In genomic region chr6:72515644-72516043, GRCm38 (mm10) we compare ENCODE assay signal across 27 mouse cellular contexts. TPM values are rescaled to one million over a fixed set of nuclear protein-coding genes. Genes with fewer than 3 reads are reported as not detected.
A peak's percentile ranks its signal among the peaks of the same experiment; 100 is the strongest.
DNase-seq lines count a peak whose midpoint lies in the region; ATAC-seq lines count a peak whose summit lies in the region.
"Had no signal": no experiment of that assay in that cellular context is flagged by ENCODE, and none has a peak within 500 bp of the region (broad histone marks: within the 10 kb centered on the region; RNA-seq: fewer than 3 reads in every experiment).

No protein-coding gene starts in this region.

- H3K27ac ChIP-seq in forebrain, embryonic 10.5 days, result 0 out of 2 replicates have a peak overlapping the region, but pooled peaks have one; percentile 13
- H3K27ac ChIP-seq in forebrain, embryonic 16.5 days (ENCODE audit: low read length), result no peak overlapping the region
- no peak overlapping the region for H3K27ac ChIP-seq in heart, embryonic 10.5 days
- no peak overlapping the region for H3K27ac ChIP-seq in hindbrain, embryonic 13.5 days
- no peak overlapping the region for H3K27ac ChIP-seq in hindbrain, embryonic 11.5 days (ENCODE audit: low read depth, low read length)
- peak overlapping the region; percentile 55 for H3K27ac ChIP-seq in midbrain, embryonic 10.5 days (replicated peaks)
- no peak overlapping the region for H3K27ac ChIP-seq in midbrain, embryonic 16.5 days (ENCODE audit: low read length)
- H3K27ac ChIP-seq: embryonic facial prominence, embryonic 10.5 days; forebrain, embryonic 12.5 days had no signal

- no peak overlapping the region for H3K9ac ChIP-seq in forebrain, embryonic 16.5 days (replicated peaks; ENCODE audit: low read depth, low read length)
- H3K9ac ChIP-seq in hindbrain, embryonic 13.5 days, result 0 out of 2 replicates have a peak overlapping the region, but pooled peaks have one; percentile 35
- H3K9ac ChIP-seq in hindbrain, embryonic 11.5 days (ENCODE audit: low read depth, low read length), result no peak overlapping the region
- H3K9ac ChIP-seq in midbrain, embryonic 16.5 days (ENCODE audit: low read depth, low read length), result no peak overlapping the region
- H3K9ac ChIP-seq: embryonic facial prominence, embryonic 12.5 days; forebrain, embryonic 12.5 days had no signal

- H3K27me3 ChIP-seq in forebrain, embryonic 10.5 days (ENCODE audit: poor library complexity, severe bottlenecking), result 0 out of 2 replicates have a peak, but pooled peaks cover 5% of the 10 kb centered on the region
- H3K27me3 ChIP-seq in forebrain, embryonic 16.5 days (replicated peaks; ENCODE audit: control insufficient read depth, insufficient read depth, low read length), result no peaks in the 10 kb centered on the region
- H3K27me3 ChIP-seq in heart, embryonic 10.5 days (ENCODE audit: insufficient read depth, poor library complexity, severe bottlenecking), result no peaks in the 10 kb centered on the region
- H3K27me3 ChIP-seq in hindbrain, embryonic 13.5 days, result no peaks in the 10 kb centered on the region
- no peaks in the 10 kb centered on the region for H3K27me3 ChIP-seq in hindbrain, embryonic 11.5 days (ENCODE audit: control insufficient read depth, insufficient read depth, low read length)
- H3K27me3 ChIP-seq in midbrain, embryonic 10.5 days (ENCODE audit: low read depth, poor library complexity, severe bottlenecking), result no peaks in the 10 kb centered on the region
- no peaks in the 10 kb centered on the region for H3K27me3 ChIP-seq in midbrain, embryonic 16.5 days (ENCODE audit: control insufficient read depth, insufficient read depth, low read depth, low read length)
- H3K27me3 ChIP-seq: CH12.LX; embryonic facial prominence, embryonic 12.5 days; forebrain, embryonic 12.5 days; Patski had no signal

- WGBS in forebrain, embryonic 10.5 days, result 96% methylated on average over 6 of the region's 6 CpGs
- WGBS in forebrain, embryonic 16.5 days, result 90% methylated on average over 6 of the region's 6 CpGs
- 94% methylated on average over 6 of the region's 6 CpGs for WGBS in heart, embryonic 10.5 days
- 97% methylated on average over 6 of the region's 6 CpGs for WGBS in hindbrain, embryonic 13.5 days
- 98% methylated on average over 6 of the region's 6 CpGs for WGBS in hindbrain, embryonic 11.5 days
- WGBS in midbrain, embryonic 10.5 days, result 94% methylated on average over 6 of the region's 6 CpGs
- 92% methylated on average over 6 of the region's 6 CpGs for WGBS in midbrain, embryonic 16.5 days

- no peak overlapping the region for H3K4me2 ChIP-seq in forebrain, embryonic 16.5 days (ENCODE audit: low read length)
- no peak overlapping the region for H3K4me2 ChIP-seq in hindbrain, embryonic 13.5 days
- no peak overlapping the region for H3K4me2 ChIP-seq in hindbrain, embryonic 11.5 days (replicated peaks; ENCODE audit: low read depth, low read length)
- no peak overlapping the region for H3K4me2 ChIP-seq in midbrain, embryonic 16.5 days (ENCODE audit: low read length)
- H3K4me2 ChIP-seq: embryonic facial prominence, embryonic 12.5 days; forebrain, embryonic 12.5 days had no signal

- no peak overlapping the region for H3K4me3 ChIP-seq in forebrain, embryonic 10.5 days
- H3K4me3 ChIP-seq in forebrain, embryonic 16.5 days (replicated peaks; ENCODE audit: low read length), result no peak overlapping the region
- H3K4me3 ChIP-seq in heart, embryonic 10.5 days, result no peak overlapping the region
- no peak overlapping the region for H3K4me3 ChIP-seq in hindbrain, embryonic 13.5 days
- no peak overlapping the region for H3K4me3 ChIP-seq in hindbrain, embryonic 11.5 days (ENCODE audit: low read depth, low read length)
- H3K4me3 ChIP-seq in midbrain, embryonic 10.5 days, result no peak overlapping the region
- no peak overlapping the region for H3K4me3 ChIP-seq in midbrain, embryonic 16.5 days (ENCODE audit: low read depth, low read length)
- H3K4me3 ChIP-seq: embryonic facial prominence, embryonic 10.5 days; embryonic facial prominence, embryonic 12.5 days; forebrain, embryonic 12.5 days had no signal

- H3K36me3 ChIP-seq in forebrain, embryonic 10.5 days (replicated peaks), result no peaks in the 10 kb centered on the region
- H3K36me3 ChIP-seq in forebrain, embryonic 16.5 days (ENCODE audit: control insufficient read depth, insufficient read depth), result no peaks in the 10 kb centered on the region
- H3K36me3 ChIP-seq in heart, embryonic 10.5 days, result no peaks in the 10 kb centered on the region
- no peaks in the 10 kb centered on the region for H3K36me3 ChIP-seq in hindbrain, embryonic 13.5 days
- no peaks in the 10 kb centered on the region for H3K36me3 ChIP-seq in hindbrain, embryonic 11.5 days (ENCODE audit: control insufficient read depth, insufficient read depth, low read length)
- no peaks in the 10 kb centered on the region for H3K36me3 ChIP-seq in midbrain, embryonic 10.5 days
- H3K36me3 ChIP-seq in midbrain, embryonic 16.5 days (ENCODE audit: control insufficient read depth, insufficient read depth, low read length), result no peaks in the 10 kb centered on the region
- H3K36me3 ChIP-seq: embryonic facial prominence, embryonic 10.5 days; embryonic facial prominence, embryonic 12.5 days; forebrain, embryonic 12.5 days; G1E had no signal

- no peaks in the 10 kb centered on the region for H3K9me3 ChIP-seq in forebrain, embryonic 10.5 days
- H3K9me3 ChIP-seq in forebrain, embryonic 16.5 days (ENCODE audit: control insufficient read depth, low read length), result no peaks in the 10 kb centered on the region
- no peaks in the 10 kb centered on the region for H3K9me3 ChIP-seq in heart, embryonic 10.5 days
- no peaks in the 10 kb centered on the region for H3K9me3 ChIP-seq in hindbrain, embryonic 13.5 days
- H3K9me3 ChIP-seq in hindbrain, embryonic 11.5 days (ENCODE audit: control insufficient read depth, low read length), result no peaks in the 10 kb centered on the region
- H3K9me3 ChIP-seq in midbrain, embryonic 10.5 days (replicated peaks), result no peaks in the 10 kb centered on the region
- no peaks in the 10 kb centered on the region for H3K9me3 ChIP-seq in midbrain, embryonic 16.5 days (replicated peaks; ENCODE audit: control insufficient read depth, low read length, poor library complexity, severe bottlenecking)
- H3K9me3 ChIP-seq: embryonic facial prominence, embryonic 10.5 days; embryonic facial prominence, embryonic 12.5 days; forebrain, embryonic 12.5 days; G1E had no signal

- DNase-seq in forebrain, embryonic 10.5 days (ENCODE audit: extremely low spot score, low spot score), result no peak
- peak; percentile 90 for DNase-seq in heart, adult 11 months
- DNase-seq in heart, embryonic 10.5 days (ENCODE audit: low spot score), result no peak
- no peak for DNase-seq in hindbrain, embryonic 11.5 days (ENCODE audit: low spot score)
- no peak for DNase-seq in midbrain, embryonic 10.5 days (ENCODE audit: low spot score)
- DNase-seq: adrenal gland, adult 8-10 months; adrenal gland, postnatal 14 days; adrenal gland, postnatal 36 days; B cell, adult 2 months; cerebellum, adult 11-12 months; cerebellum, adult 2 months; cerebellum, adult 9-10 months; cerebellum, postnatal 10 days; cerebellum, postnatal 25 days had no signal

- ATAC-seq in forebrain, embryonic 16.5 days, result no peak
- ATAC-seq in hindbrain, embryonic 13.5 days (ENCODE audit: low FRiP score), result no peak
- no peak for ATAC-seq in hindbrain, embryonic 11.5 days (ENCODE audit: low FRiP score)
- no peak for ATAC-seq in midbrain, embryonic 16.5 days
- ATAC-seq: activated CD4-positive, CD25-positive, alpha-beta regulatory T cell, adult 4 months; CD4-positive, CD25-positive, alpha-beta regulatory T cell, adult 4 months; forebrain, embryonic 14.5 days; Patski had no signal

- peaks cover 46% of the 10 kb centered on the region for H3K4me1 ChIP-seq in forebrain, embryonic 10.5 days
- peaks cover 46% of the 10 kb centered on the region for H3K4me1 ChIP-seq in forebrain, embryonic 16.5 days (replicated peaks; ENCODE audit: control insufficient read depth, insufficient read depth, low read length)
- peaks cover 36% of the 10 kb centered on the region for H3K4me1 ChIP-seq in heart, embryonic 10.5 days
- peaks cover 61% of the 10 kb centered on the region for H3K4me1 ChIP-seq in hindbrain, embryonic 13.5 days (replicated peaks)
- peaks cover 3% of the 10 kb centered on the region for H3K4me1 ChIP-seq in hindbrain, embryonic 11.5 days (replicated peaks; ENCODE audit: control insufficient read depth, insufficient read depth, low read length)
- H3K4me1 ChIP-seq in midbrain, embryonic 10.5 days, result peaks cover 48% of the 10 kb centered on the region
- peaks cover 49% of the 10 kb centered on the region for H3K4me1 ChIP-seq in midbrain, embryonic 16.5 days (ENCODE audit: control insufficient read depth, insufficient read depth, low read length)

RNA-seq across cellular contexts. Expression of gene Sh2d6, which starts 5.9 kb away (rescaled TPM):
- polyA plus RNA-seq in forebrain, embryonic 10.5 days (2016; fragmentation: Nextera tagmentation; extraction: Ambion mirVana), result 0.11 and 0.30 TPM in 2 replicates
- polyA plus RNA-seq in forebrain, embryonic 16.5 days (2015; fragmentation: Nextera tagmentation; extraction: Ambion mirVana), result 0.39 and 0.52 TPM in 2 replicates
- 0.15 TPM in 1 of 2 replicates, not detected in the other for polyA plus RNA-seq in heart, embryonic 10.5 days (2016; fragmentation: Nextera tagmentation; extraction: Ambion mirVana)
- polyA plus RNA-seq in hindbrain, embryonic 13.5 days (2015; fragmentation: Nextera tagmentation; extraction: Ambion mirVana), result 0.41 and 1.0 TPM in 2 replicates
- 0.45 and 0.66 TPM in 2 replicates for polyA plus RNA-seq in hindbrain, embryonic 11.5 days (2014; fragmentation: Nextera tagmentation; extraction: Ambion mirVana)
- 0.23 and 0.39 TPM in 2 replicates for polyA plus RNA-seq in midbrain, embryonic 10.5 days (2016; fragmentation: Nextera tagmentation; extraction: Ambion mirVana)
- 0.65 and 0.84 TPM in 2 replicates for polyA plus RNA-seq in midbrain, embryonic 16.5 days (2015; fragmentation: Nextera tagmentation; extraction: Ambion mirVana)
- polyA plus RNA-seq: activated CD4-positive, CD25-positive, alpha-beta regulatory T cell, adult 4 months; CD4-positive, CD25-positive, alpha-beta regulatory T cell, adult 4 months; embryonic facial prominence, embryonic 12.5 days; embryonic facial prominence, embryonic 14.5 days; G1E had no signal

RNA-seq across cellular contexts. Expression of gene Capg, which starts 28.5 kb away (rescaled TPM):
- 8.9 and 10.5 TPM in 2 replicates for polyA plus RNA-seq in forebrain, embryonic 10.5 days (2016; fragmentation: Nextera tagmentation; extraction: Ambion mirVana)
- 4.9 and 5.4 TPM in 2 replicates for polyA plus RNA-seq in forebrain, embryonic 16.5 days (2015; fragmentation: Nextera tagmentation; extraction: Ambion mirVana)
- 23.2 and 23.8 TPM in 2 replicates for polyA plus RNA-seq in heart, embryonic 10.5 days (2016; fragmentation: Nextera tagmentation; extraction: Ambion mirVana)
- polyA plus RNA-seq in hindbrain, embryonic 13.5 days (2015; fragmentation: Nextera tagmentation; extraction: Ambion mirVana), result 9.2 and 10.2 TPM in 2 replicates
- polyA plus RNA-seq in hindbrain, embryonic 11.5 days (2014; fragmentation: Nextera tagmentation; extraction: Ambion mirVana), result 10.4 TPM in 2 replicates
- 9.7 and 11.1 TPM in 2 replicates for polyA plus RNA-seq in midbrain, embryonic 10.5 days (2016; fragmentation: Nextera tagmentation; extraction: Ambion mirVana)
- polyA plus RNA-seq in midbrain, embryonic 16.5 days (2015; fragmentation: Nextera tagmentation; extraction: Ambion mirVana), result 5.9 and 6.8 TPM in 2 replicates

Comparison
In these comparisons a context has a peak if more than half of its experiments do, and no peak if none do; other contexts are left out.
1. H3K27ac ChIP-seq: peak in forebrain, embryonic 10.5 days (single experiment) and midbrain, embryonic 10.5 days (single experiment); none in forebrain, embryonic 16.5 days (single experiment), heart, embryonic 10.5 days (single experiment), hindbrain, embryonic 13.5 days (single experiment), hindbrain, embryonic 11.5 days (single experiment) and midbrain, embryonic 16.5 days (single experiment).